Mouse (Mus musculus) hindbrain, embryonic 11.5 days (tissue): Measurements from ENCODE around the gene Zfp275. TPM values are rescaled to one million over a fixed set of nuclear protein-coding genes. Genes with fewer than 3 reads are reported as not detected.
"Not testable (repeated sequence)": the region's sequence is repeated elsewhere in the genome, so short reads cannot be mapped to it uniquely, and the experiment has no call there.

Source experiments
- ATAC-seq: fragments of 200-750 bp; cut with Nextera tagmentation; 2 replicates; pipeline ENCODE4 v1.8.0; 2017; ENCODE audit warnings: mild to moderate bottlenecking, moderate TSS enrichment, moderate library complexity; ENCODE audit not compliant: low FRiP score
- DNase-seq: peaks from one replicate; pipeline ENCODE4 v3.0.0-alpha.2; 2015; ENCODE audit warnings: low spot score
- H3K27ac ChIP-seq: fragments of 300-500 bp; sonication (generic); 2 replicates; pipeline ENCODE4 v1.5.1; 2014; ENCODE audit warnings: mild to moderate bottlenecking, low read depth, low read length
- H3K27me3 ChIP-seq: fragments of 300-500 bp; sonication (generic); 2 replicates; pipeline ENCODE4 v1.6.1; 2014; ENCODE audit warnings: mild to moderate bottlenecking, low read length, moderate library complexity, mixed read lengths; ENCODE audit not compliant: control insufficient read depth, insufficient read depth
- H3K36me3 ChIP-seq: fragments of 300-500 bp; sonication (generic); 2 replicates; pipeline ENCODE4 v1.6.1; 2014; ENCODE audit warnings: mild to moderate bottlenecking, low read length, moderate library complexity, mixed read lengths; ENCODE audit not compliant: control insufficient read depth, insufficient read depth
- H3K4me1 ChIP-seq: fragments of 300-500 bp; sonication (generic); replicated peaks from 2 replicates; pipeline ENCODE4 v1.6.1; 2014; ENCODE audit warnings: low read length, mixed read lengths; ENCODE audit not compliant: control insufficient read depth, insufficient read depth
- H3K4me2 ChIP-seq: fragments of 300-500 bp; sonication (generic); replicated peaks from 2 replicates; pipeline ENCODE4 v1.6.1; 2014; ENCODE audit warnings: mild to moderate bottlenecking, low read depth, low read length
- H3K4me3 ChIP-seq: fragments of 300-500 bp; sonication (generic); 2 replicates; pipeline ENCODE4 v1.5.1; 2014; ENCODE audit warnings: low read depth, low read length
- H3K9ac ChIP-seq: fragments of 300-500 bp; sonication (generic); 2 replicates; pipeline ENCODE4 v1.6.1; 2014; ENCODE audit warnings: low read depth, low read length
- H3K9me3 ChIP-seq: fragments of 300-500 bp; sonication (generic); 2 replicates; pipeline ENCODE4 v1.6.1; 2016; ENCODE audit warnings: low read length; ENCODE audit not compliant: control insufficient read depth
- WGBS: fragments of 180-500 bp; shearing (Covaris S2); extraction: QIAGEN DNeasy Blood & Tissue Kit; methylation state at CpG from one replicate; pipeline ENCODE4 v1.1.7; 2014; 5-methylcytosine and 5-hydroxymethylcytosine counted together
- polyA plus RNA-seq: library from polyadenylated mRNA; unstranded; fragments of >200 nt; fragmentation: Nextera tagmentation; extraction: Ambion mirVana; gene quantifications from 2 replicates; pipeline ENCODE4 v1.2.1, GENCODE M21; 2014

Gene Zfp275
- polyA plus RNA-seq, result 15.0 and 16.9 TPM in 2 replicates

- peak within 1 kb of the TSS; percentile 69 for H3K9ac ChIP-seq
- DNase-seq (peak; percentile 75), ATAC-seq (peak; percentile 93)
- peak within 1 kb of the TSS; percentile 57 for H3K4me2 ChIP-seq
- peaks cover 2% of the 10 kb centered on the region; the same call in 1 of the 2 replicates for H3K27me3 ChIP-seq
- H3K4me1 ChIP-seq, result no peaks in the 10 kb centered on the region
- peak within 1 kb of the TSS; percentile 51; the same call in 1 of the 2 replicates for H3K27ac ChIP-seq
- H3K4me3 ChIP-seq, result peak within 1 kb of the TSS; percentile 55
- H3K36me3 ChIP-seq, result no peaks in the 10 kb centered on the region
- 20% methylated on average over 36 of the region's 37 CpGs for WGBS
- no peaks in the 10 kb centered on the region for H3K9me3 ChIP-seq
Measured at GRCm38 (mm10) chrX:73342483-73342895, at the start of gene Zfp275. Gene Zfp275, plus strand, starts transcription at chrX:73342621.

- H3K9me3 ChIP-seq, DNase-seq, H3K36me3 ChIP-seq, H3K4me3 ChIP-seq, H3K4me1 ChIP-seq, H3K27me3 ChIP-seq, H3K9ac ChIP-seq, ATAC-seq, H3K27ac ChIP-seq, H3K4me2 ChIP-seq: not testable (repeated sequence)
- 97% methylated on average over 12 of the region's 17 CpGs for WGBS
Measured at GRCm38 (mm10) chrX:73292876-73293275, 49.5 kb upstream of the Zfp275 start, which contains the start of the genes Xlr5a and Xlr5c. Gene Xlr5a, minus strand, starts transcription at chrX:73292976. Gene Xlr5c, minus strand, starts transcription at chrX:73292976.

- 90% methylated on average over 7 of the region's 10 CpGs for WGBS
- H3K9ac ChIP-seq, ATAC-seq, H3K27ac ChIP-seq, DNase-seq, H3K36me3 ChIP-seq, H3K4me2 ChIP-seq, H3K9me3 ChIP-seq, H3K4me1 ChIP-seq, H3K4me3 ChIP-seq, H3K27me3 ChIP-seq: not testable (repeated sequence)
Measured at GRCm38 (mm10) chrX:73295745-73296144, 46.7 kb upstream of the Zfp275 start.

- no peaks in the 10 kb centered on the region for H3K4me1 ChIP-seq
- ATAC-seq, result no peak
- peak; percentile 23 for DNase-seq
- no peak overlapping the region for H3K4me3 ChIP-seq
- no peaks in the 10 kb centered on the region for H3K36me3 ChIP-seq
- 39% methylated on average over 3 of the region's 3 CpGs for WGBS
- no peaks in the 10 kb centered on the region for H3K9me3 ChIP-seq
- no peak overlapping the region for H3K27ac ChIP-seq
- no peak overlapping the region for H3K9ac ChIP-seq
- H3K27me3 ChIP-seq, result no peaks in the 10 kb centered on the region
- no peak overlapping the region for H3K4me2 ChIP-seq
Measured at GRCm38 (mm10) chrX:73312522-73312921, 29.9 kb upstream of the Zfp275 start.

- ATAC-seq (no peak), DNase-seq (no peak)
- no peaks in the 10 kb centered on the region for H3K36me3 ChIP-seq
- H3K4me3 ChIP-seq, result no peak overlapping the region
- H3K4me1 ChIP-seq, result no peaks in the 10 kb centered on the region
- H3K9me3 ChIP-seq, result no peaks in the 10 kb centered on the region
- no peak overlapping the region for H3K9ac ChIP-seq
- no peak overlapping the region for H3K27ac ChIP-seq
- H3K27me3 ChIP-seq, result no peaks in the 10 kb centered on the region
- WGBS, result 68% methylated on average over 3 of the region's 3 CpGs
- H3K4me2 ChIP-seq, result no peak overlapping the region
Measured at GRCm38 (mm10) chrX:73321029-73321428, 21.4 kb upstream of the Zfp275 start.

- Histone ChIP-seq H3K9me3 (no peaks in the 10 kb centered on the region), H3K36me3 (no peaks in the 10 kb centered on the region), H3K4me1 (no peaks in the 10 kb centered on the region), H3K27me3 (no peaks in the 10 kb centered on the region), H3K27ac (no peak overlapping the region), H3K9ac (no peak overlapping the region), H3K4me2 (no peak overlapping the region), H3K4me3 (no peak overlapping the region)
- DNase-seq, result no peak
- no peak for ATAC-seq
- WGBS, result 75% methylated on average over 2 of the region's 2 CpGs
Measured at GRCm38 (mm10) chrX:73327215-73327614, 15.2 kb upstream of the Zfp275 start.

GRCm38 (mm10) chrX:73333548-73333947 lies 8.9 kb upstream of the Zfp275 start:
- ATAC-seq, result no peak
- Histone ChIP-seq H3K27ac (no peak overlapping the region), H3K4me3 (no peak overlapping the region), H3K36me3 (no peaks in the 10 kb centered on the region), H3K4me2 (no peak overlapping the region), H3K9me3 (no peaks in the 10 kb centered on the region), H3K4me1 (no peaks in the 10 kb centered on the region), H3K9ac (no peak overlapping the region), H3K27me3 (no peaks in the 10 kb centered on the region)
- no peak for DNase-seq

GRCm38 (mm10) chrX:73336740-73337139 lies 5.7 kb upstream of the Zfp275 start, which contains the start of gene Gm45015:
Gene Gm45015, minus strand, starts transcription at chrX:73336840.
- Histone ChIP-seq H3K27me3 (no peaks in the 10 kb centered on the region), H3K27ac (no peak within 1 kb of the TSS), H3K4me3 (no peak within 1 kb of the TSS), H3K4me1 (no peaks in the 10 kb centered on the region), H3K36me3 (no peaks in the 10 kb centered on the region), H3K9me3 (no peaks in the 10 kb centered on the region), H3K4me2 (no peak within 1 kb of the TSS), H3K9ac (no peak within 1 kb of the TSS)
- DNase-seq (no peak), ATAC-seq (no peak)
- WGBS, result 89% methylated on average over 4 of the region's 4 CpGs

- Histone ChIP-seq H3K27me3 (peaks cover 2% of the 10 kb centered on the region; the same call in 1 of the 2 replicates), H3K36me3 (no peaks in the 10 kb centered on the region), H3K4me3 (no peak overlapping the region), H3K4me2 (no peak overlapping the region), H3K27ac (no peak overlapping the region), H3K9me3 (no peaks in the 10 kb centered on the region), H3K4me1 (no peaks in the 10 kb centered on the region), H3K9ac (no peak overlapping the region)
- 61% methylated on average over 1 of the region's 1 CpGs for WGBS
- DNase-seq (no peak), ATAC-seq (no peak)
Measured at GRCm38 (mm10) chrX:73341473-73341872, 948 bp upstream of the Zfp275 start.
